Mouse (Mus musculus): Measurements from ENCODE around the gene Pgm3. TPM values are rescaled to one million over a fixed set of nuclear protein-coding genes. Genes with fewer than 3 reads are reported as not detected.
"Not testable (repeated sequence)": the region's sequence is repeated elsewhere in the genome, so short reads cannot be mapped to it uniquely, and the experiment has no call there.

Gene Pgm3
- 38.2 and 42.0 TPM in 2 replicates for polyA plus RNA-seq (2014; fragmentation: Nextera tagmentation; extraction: Ambion mirVana)

- WGBS, result 0% methylated on average over 59 of the region's 59 CpGs
- Histone ChIP-seq H3K36me3 (ENCODE audit: control insufficient read depth, insufficient read depth, low read length) (peaks cover 23% of the 10 kb centered on the region), H3K4me3 (ENCODE audit: low read depth, low read length) (peak within 1 kb of the TSS; percentile 67), H3K4me1 (ENCODE audit: control insufficient read depth, insufficient read depth, low read length) (peaks cover 6% of the 10 kb centered on the region; the same call in 1 of the 2 replicates), H3K9me3 (replicated peaks; ENCODE audit: control insufficient read depth, low read length) (no peaks in the 10 kb centered on the region), H3K4me2 (ENCODE audit: low read length) (peak within 1 kb of the TSS; percentile 100), H3K9ac (ENCODE audit: low read length) (peak within 1 kb of the TSS; percentile 69), H3K27me3 (replicated peaks; ENCODE audit: control insufficient read depth, insufficient read depth, low read length) (no peaks in the 10 kb centered on the region), H3K27ac (ENCODE audit: low read depth, low read length) (0 out of 2 replicates have a peak within 1 kb of the TSS, but pooled peaks have one; percentile 63)
- peak; percentile 98 for ATAC-seq
- peak; percentile 96 for DNase-seq (ENCODE audit: low spot score)
Measured at GRCm38 (mm10) chr9:86571540-86572135, at the start of gene Pgm3, which contains the start of gene Rwdd2a. TSS of gene Pgm3 (minus strand) at chr9:86571842. TSS of gene Rwdd2a (plus strand) at chr9:86571991.

DNA sequence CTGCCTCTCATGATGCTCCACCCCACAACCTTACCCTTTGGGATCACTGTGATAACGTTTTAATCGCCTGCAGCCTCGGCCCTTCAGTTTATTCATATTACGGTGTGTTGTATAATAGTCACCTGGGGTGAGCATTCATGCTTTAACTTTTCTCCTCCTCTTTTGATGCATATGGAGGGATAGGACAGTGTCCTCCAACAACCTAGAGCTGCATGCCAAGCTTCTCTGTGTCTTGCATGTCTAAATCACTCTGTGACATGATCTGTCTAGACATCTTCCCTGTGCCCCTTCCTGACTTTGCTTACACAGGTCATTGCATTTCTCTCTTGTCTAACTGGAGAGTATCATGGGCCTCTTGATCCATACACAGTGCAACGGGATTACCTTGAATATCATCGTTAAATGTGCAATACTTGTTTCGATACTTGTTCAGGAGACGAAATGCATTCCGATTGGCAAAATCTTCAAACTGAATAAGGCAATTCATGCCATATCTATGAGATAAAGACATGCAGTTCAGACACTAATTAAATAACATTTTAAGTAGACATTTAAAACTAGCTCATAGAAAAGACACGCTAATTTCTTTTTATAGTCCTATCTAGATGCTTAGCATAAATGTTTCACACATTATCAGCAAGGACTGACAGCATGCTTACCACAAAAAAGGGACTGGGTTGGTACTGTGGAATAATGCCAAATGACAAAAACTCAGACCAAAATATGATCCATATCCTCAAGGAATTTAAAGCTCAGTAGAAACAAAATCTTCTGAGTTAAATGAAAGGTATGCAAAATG is 47.9 kb upstream of the Pgm3 start:
- WGBS, result 60% methylated on average over 10 of the region's 10 CpGs
- Histone ChIP-seq H3K4me1 (ENCODE audit: control insufficient read depth, insufficient read depth, low read length) (no peaks in the 10 kb centered on the region), H3K9me3 (replicated peaks; ENCODE audit: control insufficient read depth, low read length) (no peaks in the 10 kb centered on the region), H3K4me2 (ENCODE audit: low read length) (no peak overlapping the region), H3K9ac (ENCODE audit: low read length) (no peak overlapping the region), H3K4me3 (ENCODE audit: low read depth, low read length) (no peak overlapping the region), H3K27ac (ENCODE audit: low read depth, low read length) (no peak overlapping the region), H3K36me3 (ENCODE audit: control insufficient read depth, insufficient read depth, low read length) (no peaks in the 10 kb centered on the region), H3K27me3 (replicated peaks; ENCODE audit: control insufficient read depth, insufficient read depth, low read length) (no peaks in the 10 kb centered on the region)
- ATAC-seq (no peak), DNase-seq (ENCODE audit: low spot score) (no peak)

DNA sequence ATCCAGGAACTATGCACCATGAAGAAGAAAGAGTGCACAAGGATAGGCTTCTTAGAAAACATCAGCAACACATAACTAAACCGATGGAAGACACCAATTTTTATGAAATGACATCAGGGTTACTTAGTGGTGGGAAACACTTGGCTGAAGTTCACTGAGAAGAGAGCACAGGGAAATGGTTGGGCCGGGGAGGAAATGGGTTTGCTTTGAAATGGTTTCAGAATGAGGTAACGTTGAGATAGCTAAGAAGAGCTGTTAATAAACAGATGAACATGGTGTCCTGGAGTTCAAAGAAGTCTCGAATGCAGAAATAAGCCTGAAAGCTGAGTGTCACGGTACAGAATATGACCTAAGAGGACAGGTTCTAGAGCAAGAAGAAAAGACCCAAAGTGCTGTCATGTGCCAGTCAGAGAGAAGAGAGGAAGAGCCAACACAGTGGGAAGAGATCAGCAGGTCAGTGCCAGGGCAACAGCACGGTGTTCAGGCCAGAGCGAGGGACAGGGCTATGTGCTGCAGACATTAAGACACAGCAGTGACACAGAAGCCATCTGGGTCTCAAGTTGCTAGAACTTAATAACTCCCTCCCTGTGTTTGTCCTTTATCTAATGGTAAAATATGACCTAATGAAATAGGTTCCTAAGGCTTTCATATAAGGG is 46.3 kb upstream of the Pgm3 start:
- Histone ChIP-seq H3K9me3 (replicated peaks; ENCODE audit: control insufficient read depth, low read length) (no peaks in the 10 kb centered on the region), H3K4me2 (ENCODE audit: low read length) (no peak overlapping the region), H3K27me3 (replicated peaks; ENCODE audit: control insufficient read depth, insufficient read depth, low read length) (no peaks in the 10 kb centered on the region), H3K9ac (ENCODE audit: low read length) (no peak overlapping the region), H3K36me3 (ENCODE audit: control insufficient read depth, insufficient read depth, low read length) (no peaks in the 10 kb centered on the region), H3K4me3 (ENCODE audit: low read depth, low read length) (no peak overlapping the region), H3K27ac (ENCODE audit: low read depth, low read length) (no peak overlapping the region), H3K4me1 (ENCODE audit: control insufficient read depth, insufficient read depth, low read length) (no peaks in the 10 kb centered on the region)
- DNase-seq (ENCODE audit: low spot score) (no peak), ATAC-seq (no peak)
- 83% methylated on average over 7 of the region's 7 CpGs for WGBS

- ATAC-seq (no peak), DNase-seq (ENCODE audit: low spot score) (no peak)
- Histone ChIP-seq H3K36me3 (ENCODE audit: control insufficient read depth, insufficient read depth, low read length) (no peaks in the 10 kb centered on the region), H3K4me2 (ENCODE audit: low read length) (no peak overlapping the region), H3K27me3 (replicated peaks; ENCODE audit: control insufficient read depth, insufficient read depth, low read length) (no peaks in the 10 kb centered on the region), H3K9ac (ENCODE audit: low read length) (no peak overlapping the region), H3K4me3 (ENCODE audit: low read depth, low read length) (no peak overlapping the region), H3K4me1 (ENCODE audit: control insufficient read depth, insufficient read depth, low read length) (no peaks in the 10 kb centered on the region), H3K9me3 (replicated peaks; ENCODE audit: control insufficient read depth, low read length) (no peaks in the 10 kb centered on the region), H3K27ac (ENCODE audit: low read depth, low read length) (no peak overlapping the region)
- WGBS, result 82% methylated on average over 1 of the region's 1 CpGs
Measured at GRCm38 (mm10) chr9:86615765-86616164, 44.1 kb upstream of the Pgm3 start.

DNA sequence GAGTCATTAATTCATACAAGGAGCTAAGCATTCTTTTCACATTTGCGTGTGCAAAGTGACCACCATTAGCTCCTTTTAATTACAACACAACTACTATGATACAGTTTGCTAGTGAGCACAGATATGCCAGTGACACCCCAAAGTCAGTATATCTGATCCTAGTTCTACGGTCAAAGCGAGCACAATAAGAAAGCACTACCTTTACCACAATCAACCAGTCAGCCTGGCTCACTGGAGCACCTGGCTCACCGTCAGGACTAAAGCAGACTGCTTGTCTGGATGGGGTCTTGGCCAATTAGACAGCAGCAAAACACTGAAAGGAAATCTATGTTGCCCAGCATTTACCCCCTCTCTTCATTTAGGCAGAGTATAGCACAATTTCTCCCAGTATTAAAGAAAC is 40.4 kb upstream of the Pgm3 start:
- WGBS, result 91% methylated on average over 4 of the region's 4 CpGs
- Histone ChIP-seq H3K9ac (ENCODE audit: low read length) (no peak overlapping the region), H3K4me2 (ENCODE audit: low read length) (no peak overlapping the region), H3K36me3 (ENCODE audit: control insufficient read depth, insufficient read depth, low read length) (no peaks in the 10 kb centered on the region), H3K9me3 (replicated peaks; ENCODE audit: control insufficient read depth, low read length) (no peaks in the 10 kb centered on the region), H3K4me1 (ENCODE audit: control insufficient read depth, insufficient read depth, low read length) (no peaks in the 10 kb centered on the region), H3K27ac (ENCODE audit: low read depth, low read length) (no peak overlapping the region), H3K27me3 (replicated peaks; ENCODE audit: control insufficient read depth, insufficient read depth, low read length) (no peaks in the 10 kb centered on the region), H3K4me3 (ENCODE audit: low read depth, low read length) (no peak overlapping the region)
- no peak for DNase-seq (ENCODE audit: low spot score)
- no peak for ATAC-seq

DNA sequence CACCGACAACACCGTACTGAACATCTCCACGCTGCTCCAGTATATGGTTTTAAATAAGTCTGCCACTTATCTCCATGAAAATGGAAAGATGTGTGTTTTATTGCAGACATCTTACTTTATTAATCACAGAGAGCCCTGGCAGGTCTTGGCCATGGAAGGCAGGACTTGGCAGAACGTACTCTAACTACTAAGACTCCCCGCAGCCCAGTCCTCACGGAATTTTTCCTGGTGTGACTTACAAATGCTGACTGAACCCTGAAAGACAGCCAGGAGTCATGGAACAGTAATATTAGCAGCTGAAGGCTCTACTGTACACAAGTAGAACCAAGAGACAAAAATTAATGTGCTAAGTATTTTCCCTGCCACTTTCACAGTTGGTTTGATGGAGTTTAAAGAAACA is 34.1 kb upstream of the Pgm3 start:
- no peak overlapping the region for H3K4me3 ChIP-seq (ENCODE audit: low read depth, low read length)
- ATAC-seq, result no peak
- 93% methylated on average over 6 of the region's 6 CpGs for WGBS
- no peak overlapping the region for H3K4me2 ChIP-seq (ENCODE audit: low read length)
- H3K27ac ChIP-seq (ENCODE audit: low read depth, low read length), result no peak overlapping the region
- H3K4me1 ChIP-seq (ENCODE audit: control insufficient read depth, insufficient read depth, low read length), result no peaks in the 10 kb centered on the region
- no peaks in the 10 kb centered on the region for H3K9me3 ChIP-seq (replicated peaks; ENCODE audit: control insufficient read depth, low read length)
- H3K36me3 ChIP-seq (ENCODE audit: control insufficient read depth, insufficient read depth, low read length), result no peaks in the 10 kb centered on the region
- H3K9ac ChIP-seq (ENCODE audit: low read length), result no peak overlapping the region
- H3K27me3 ChIP-seq (replicated peaks; ENCODE audit: control insufficient read depth, insufficient read depth, low read length), result no peaks in the 10 kb centered on the region
- no peak for DNase-seq (ENCODE audit: low spot score)

- DNase-seq (ENCODE audit: low spot score) (no peak), ATAC-seq (no peak)
- Histone ChIP-seq H3K9ac (ENCODE audit: low read length) (no peak overlapping the region), H3K4me3 (ENCODE audit: low read depth, low read length) (no peak overlapping the region), H3K36me3 (ENCODE audit: control insufficient read depth, insufficient read depth, low read length) (no peaks in the 10 kb centered on the region), H3K9me3 (replicated peaks; ENCODE audit: control insufficient read depth, low read length) (no peaks in the 10 kb centered on the region), H3K4me2 (ENCODE audit: low read length) (no peak overlapping the region), H3K27me3 (replicated peaks; ENCODE audit: control insufficient read depth, insufficient read depth, low read length) (no peaks in the 10 kb centered on the region), H3K4me1 (ENCODE audit: control insufficient read depth, insufficient read depth, low read length) (no peaks in the 10 kb centered on the region), H3K27ac (ENCODE audit: low read depth, low read length) (no peak overlapping the region)
- WGBS, result 62% methylated on average over 8 of the region's 8 CpGs
Measured at GRCm38 (mm10) chr9:86599723-86600303, 28.2 kb upstream of the Pgm3 start.

DNA sequence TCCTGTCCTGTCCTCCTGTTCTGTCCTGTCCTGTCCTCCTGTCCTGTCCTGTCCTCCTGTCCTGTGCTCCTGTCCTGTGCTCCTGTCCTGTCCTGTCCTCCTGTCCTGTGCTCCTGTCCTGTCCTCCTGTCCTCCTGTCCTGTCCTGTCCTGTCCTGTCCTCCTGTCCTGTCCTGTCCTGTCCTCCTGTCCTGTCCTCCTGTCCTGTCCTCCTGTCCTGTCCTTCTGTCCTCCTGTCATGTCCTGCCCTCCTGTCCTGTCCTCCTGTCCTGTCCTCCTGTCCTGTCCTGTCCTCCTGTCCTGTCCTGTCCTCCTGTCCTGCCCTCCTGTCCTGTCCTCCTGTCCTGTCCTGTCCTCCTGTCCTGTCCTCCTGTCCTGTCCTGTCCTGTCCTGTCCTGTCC is 25.3 kb upstream of the Pgm3 start:
- not testable (repeated sequence) for H3K27me3 ChIP-seq (replicated peaks; ENCODE audit: control insufficient read depth, insufficient read depth, low read length); H3K9ac ChIP-seq (ENCODE audit: low read length); H3K4me3 ChIP-seq (ENCODE audit: low read depth, low read length); DNase-seq (ENCODE audit: low spot score); H3K4me1 ChIP-seq (ENCODE audit: control insufficient read depth, insufficient read depth, low read length); ATAC-seq; H3K4me2 ChIP-seq (ENCODE audit: low read length); H3K27ac ChIP-seq (ENCODE audit: low read depth, low read length); H3K9me3 ChIP-seq (replicated peaks; ENCODE audit: control insufficient read depth, low read length); H3K36me3 ChIP-seq (ENCODE audit: control insufficient read depth, insufficient read depth, low read length)
